Mouse (Mus musculus) ZHBTc4 (cell line): ENCODE measurements around the gene Cks2.
A peak's percentile ranks its signal among the peaks of the same experiment; 100 is the strongest.

ENCODE experiments used
- DNase-seq: peaks from one replicate; pipeline ENCODE4 v3.0.0-alpha.2; 2011; ENCODE audit warnings: low read depth, low spot score

Gene Cks2

DNA sequence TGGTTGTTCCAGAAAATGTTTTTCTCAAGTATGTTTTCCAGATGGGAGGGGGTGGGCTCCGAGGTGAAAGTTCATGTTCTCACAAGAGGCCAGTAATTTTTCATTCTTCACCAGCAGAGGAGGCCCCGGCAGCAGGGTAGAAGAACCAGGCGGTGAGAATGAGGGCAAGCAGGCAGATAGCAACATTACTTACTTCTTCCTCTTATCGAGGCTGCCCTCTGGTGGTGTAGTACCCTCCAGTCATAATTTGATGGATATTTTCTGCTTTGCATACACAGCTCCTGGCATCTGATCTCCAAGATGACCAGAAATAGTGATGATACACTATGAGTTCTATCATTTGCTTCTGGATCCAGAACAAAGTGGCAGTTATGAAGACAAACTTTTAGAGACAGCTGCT, 6.1 kb upstream of the Cks2 start:
- peak; percentile 74 for DNase-seq

DNA sequence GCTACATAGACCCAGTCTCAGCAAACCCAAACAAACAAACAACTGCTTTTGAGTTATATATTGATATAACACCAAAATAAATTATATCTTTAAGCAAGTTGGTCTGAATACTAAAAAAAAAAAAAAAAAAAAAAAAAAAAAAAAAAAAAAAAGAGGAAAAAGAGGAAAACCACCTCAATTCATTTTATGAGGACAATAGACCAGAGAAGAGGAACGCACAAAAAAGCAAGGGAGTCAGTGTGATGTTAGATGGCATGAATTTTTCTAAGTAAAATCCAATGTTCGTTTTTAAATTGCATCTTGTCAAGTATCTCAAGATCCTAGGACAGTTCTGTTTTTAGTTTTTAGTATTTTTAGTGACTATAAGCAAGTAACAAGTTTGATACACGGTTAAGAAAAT, 3.6 kb upstream of the Cks2 start:
- no peak for DNase-seq

- DNase-seq: peak; percentile 54
Measured at GRCm38 (mm10) chr13:51642171-51642778, 2.8 kb upstream of the Cks2 start.

DNA sequence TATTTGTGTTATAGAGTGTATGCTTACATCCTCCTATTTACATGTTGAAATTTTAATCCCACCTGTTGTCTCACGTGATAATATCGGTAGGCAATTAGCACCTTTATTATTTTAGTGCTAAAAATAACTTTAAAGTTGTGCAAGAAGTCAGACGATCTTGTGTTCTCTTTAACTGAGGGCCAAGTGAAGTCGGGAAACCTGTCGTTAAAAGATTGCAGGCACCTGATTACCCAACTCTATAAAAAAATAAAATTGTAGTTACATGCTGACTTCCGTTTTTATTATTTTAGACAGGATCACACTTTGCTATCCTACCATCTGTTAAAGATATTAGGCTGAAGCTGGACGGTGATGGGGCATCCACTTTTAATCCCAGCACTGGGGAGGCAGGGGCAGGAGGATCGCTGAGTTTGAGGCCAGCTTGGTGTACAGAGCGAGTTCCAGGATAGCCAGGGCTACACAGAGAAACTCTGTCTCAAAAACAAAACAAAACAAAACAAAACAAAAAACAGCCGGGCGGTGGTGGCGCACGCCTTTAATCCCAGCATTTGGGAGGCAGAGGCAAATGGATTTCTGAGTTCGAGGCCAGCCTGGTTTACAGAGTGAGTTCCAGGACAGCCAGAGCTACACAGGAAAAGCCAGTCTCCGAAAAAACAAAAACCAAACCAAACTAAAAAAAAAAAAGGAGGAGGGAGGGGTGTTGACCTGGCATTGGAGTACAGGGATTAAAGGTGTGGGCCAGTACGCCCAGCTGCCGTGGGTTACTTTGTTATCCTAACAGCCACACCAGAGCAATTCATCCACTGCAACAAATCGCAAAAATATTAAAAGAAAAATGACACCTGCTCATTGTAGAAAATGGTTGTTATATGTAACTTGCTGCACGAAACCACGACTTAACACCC, 856 bp upstream of the Cks2 start:
- no peak for DNase-seq

DNA sequence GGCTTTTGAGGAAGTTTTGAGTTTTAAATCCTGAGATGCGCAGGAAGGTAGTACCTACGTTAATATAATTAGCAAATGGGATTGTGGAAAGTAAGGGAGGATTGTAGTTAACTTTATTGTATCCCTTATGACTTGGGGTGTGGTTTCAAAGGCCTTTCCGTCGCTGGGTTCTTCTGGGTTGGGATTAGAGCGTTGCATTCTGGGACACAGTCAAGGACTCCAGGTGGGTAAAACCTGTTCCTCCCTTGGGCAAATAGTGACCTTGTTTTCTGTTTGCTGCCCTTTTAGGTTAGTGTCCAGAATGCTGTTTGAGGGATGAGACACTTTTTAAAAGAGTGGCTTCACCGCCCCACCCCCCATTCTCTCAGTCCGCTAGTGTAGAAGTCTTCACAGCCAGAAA, 840 bp downstream of the Cks2 start:
- peak; percentile 71 for DNase-seq

- no peak for DNase-seq
Measured at GRCm38 (mm10) chr13:51646362-51647027, 1.5 kb downstream of the Cks2 start.

DNA sequence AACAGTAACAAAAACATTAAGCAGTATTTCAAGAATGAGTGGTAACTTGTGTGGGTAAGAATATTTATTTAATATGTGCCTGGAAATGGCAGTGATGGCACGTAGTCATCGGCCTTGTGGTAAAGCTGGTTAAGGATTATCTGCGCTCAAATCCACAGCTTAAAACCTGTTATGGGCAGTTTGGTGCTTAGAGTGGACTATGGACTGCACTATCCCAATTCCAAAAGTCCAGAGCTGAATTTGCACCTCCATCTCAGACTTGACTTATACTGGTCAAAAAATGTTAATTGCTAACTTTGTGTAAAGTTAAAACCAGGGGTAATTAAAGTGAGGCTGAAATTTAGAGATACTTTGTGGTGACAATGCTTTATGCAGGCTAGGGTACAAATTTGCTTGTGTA, 2.7 kb downstream of the Cks2 start:
- no peak for DNase-seq

GRCm38 (mm10) chr13:51648237-51648636, 3.2 kb downstream of the Cks2 start:
- DNase-seq: no peak

DNA sequence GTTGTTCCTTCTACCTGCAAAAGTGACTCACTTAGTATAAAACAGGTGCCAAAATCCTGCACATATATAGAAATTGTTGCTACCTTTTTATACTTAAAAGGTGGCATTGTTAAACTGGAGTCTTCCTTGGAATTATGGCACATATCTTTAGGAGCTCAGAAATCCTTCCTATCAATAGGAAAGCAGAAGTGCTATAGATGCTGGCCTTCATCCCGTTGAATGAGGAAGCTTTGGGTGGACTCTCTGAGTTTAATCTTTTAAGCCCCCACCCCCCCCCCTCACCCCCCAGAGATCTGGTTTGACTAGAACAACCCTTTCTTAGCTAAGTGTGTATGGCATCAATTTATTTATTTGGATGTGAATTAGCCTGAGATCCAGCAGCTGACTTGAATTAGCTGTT, 4.7 kb downstream of the Cks2 start:
- no peak for DNase-seq

GRCm38 (mm10) chr13:51651408-51652064, 6.5 kb downstream of the Cks2 start, which contains the start of gene Secisbp2:
TSS of gene Secisbp2 (plus strand) at chr13:51651697.
- DNase-seq: peak; percentile 97

- no peak for DNase-seq
Measured at GRCm38 (mm10) chr13:51653159-51653558, 8.1 kb downstream of the Cks2 start.

DNA sequence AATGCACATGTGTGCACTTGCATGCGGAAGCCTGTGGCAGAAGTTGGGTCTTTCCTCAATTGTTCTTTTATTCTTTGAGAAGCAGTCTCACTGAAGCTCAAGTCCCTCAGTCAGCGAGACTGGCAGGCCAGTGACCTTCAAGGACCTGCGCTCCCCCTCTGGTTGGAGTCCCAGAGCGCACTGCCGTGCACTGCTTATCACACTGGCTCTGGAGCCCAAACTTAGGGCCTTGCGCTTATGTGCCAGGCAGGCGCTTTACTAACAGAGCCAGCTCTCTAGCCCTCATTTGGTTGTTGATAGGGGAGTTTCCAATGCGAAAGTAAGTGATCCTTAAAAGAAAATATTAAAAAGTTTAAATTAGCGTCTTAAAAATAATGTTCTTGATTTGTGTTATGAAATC, 8.9 kb downstream of the Cks2 start:
- no peak for DNase-seq

DNA sequence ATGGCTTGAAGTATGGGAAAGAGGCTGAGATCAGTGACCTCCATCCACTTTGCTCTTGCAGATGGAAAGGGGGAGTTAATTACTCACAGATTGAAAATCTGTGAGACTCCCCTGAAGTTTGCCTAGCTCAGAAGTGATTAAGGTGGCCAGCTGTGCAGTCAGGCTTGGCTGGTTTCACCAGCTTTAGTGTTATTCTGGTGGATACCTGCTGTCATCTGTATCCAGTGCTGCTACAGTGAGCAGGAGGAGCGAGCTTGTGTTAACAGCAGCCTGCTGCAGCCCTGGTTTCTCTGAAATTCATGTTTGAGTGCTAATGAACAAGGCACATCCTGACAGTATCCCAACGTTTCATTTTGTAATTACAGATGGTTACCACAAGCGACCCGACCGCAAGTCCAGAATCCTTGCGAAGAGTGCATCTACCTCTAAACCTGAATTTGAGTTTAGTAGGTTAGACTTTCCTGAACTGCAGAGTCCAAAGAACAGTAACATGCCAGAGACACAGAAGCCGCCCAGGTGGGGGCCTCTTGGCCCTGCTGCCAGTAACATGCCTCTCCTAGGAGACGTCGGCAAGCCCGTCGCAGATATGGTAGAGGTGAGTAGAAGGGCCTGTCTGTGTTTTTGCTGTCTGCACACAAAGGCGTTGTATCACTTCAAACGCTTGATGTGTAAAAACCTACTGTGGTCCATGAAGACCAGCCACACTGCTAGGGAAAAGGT, 11.6 kb downstream of the Cks2 start:
- no peak for DNase-seq

DNA sequence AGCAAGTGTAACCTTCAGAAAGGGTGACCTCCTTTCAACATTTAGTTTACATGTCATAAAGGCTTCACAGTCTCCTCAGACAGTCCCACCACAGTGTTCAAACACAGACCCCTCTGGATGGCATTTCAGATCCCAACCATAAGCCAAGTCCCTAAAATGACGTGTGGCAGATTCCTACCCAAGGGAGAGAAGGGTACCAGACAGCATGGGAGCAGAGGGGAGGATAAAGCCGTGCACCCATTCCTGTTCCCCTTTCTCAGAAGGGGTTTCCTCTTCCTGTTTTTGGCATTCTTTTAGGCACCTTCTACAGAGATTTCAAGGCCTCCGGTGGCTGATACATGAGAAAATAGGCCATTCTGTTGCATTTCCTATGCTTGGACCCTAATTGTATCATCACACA, 13.1 kb downstream of the Cks2 start:
- no peak for DNase-seq

DNA sequence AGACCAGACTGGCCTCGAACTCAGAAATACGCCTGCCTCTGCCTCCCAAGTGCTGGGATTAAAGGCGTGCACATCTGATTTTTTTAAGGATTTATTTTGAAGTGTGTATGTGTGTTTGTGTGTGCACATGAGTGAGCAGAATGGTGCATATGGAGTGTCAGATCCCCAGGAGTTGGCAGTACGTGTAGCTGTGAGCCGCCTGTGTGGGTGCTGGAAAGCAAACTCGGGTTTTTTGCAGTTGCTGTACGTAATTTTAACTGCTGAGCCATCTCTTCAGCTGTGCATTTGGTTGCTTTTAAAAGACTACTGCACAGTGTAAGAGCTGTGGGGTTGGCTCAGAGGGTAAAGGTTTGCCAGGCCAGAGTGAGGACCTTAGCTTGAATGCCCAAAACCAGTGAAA, 14.5 kb downstream of the Cks2 start:
- DNase-seq: no peak

DNA sequence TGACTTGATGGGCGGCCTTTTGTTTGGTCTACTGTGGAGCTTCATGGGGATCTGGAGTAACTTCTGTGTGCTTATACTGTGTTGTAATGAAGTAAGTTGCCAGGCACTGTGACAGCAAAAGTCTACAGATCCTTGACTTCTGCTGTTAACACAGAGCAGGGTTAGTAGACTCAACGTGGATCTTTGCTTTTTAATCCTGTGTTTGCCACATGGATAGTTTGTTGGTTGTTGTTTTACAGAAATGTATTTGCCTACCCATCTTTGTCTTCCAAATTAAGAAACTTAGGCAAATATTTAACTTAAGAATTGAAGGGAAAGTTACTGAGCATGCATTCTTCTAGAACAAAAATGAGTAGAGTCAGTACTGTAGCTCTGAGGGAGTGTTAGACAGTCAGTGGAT, 18.5 kb downstream of the Cks2 start:
- DNase-seq: no peak

GRCm38 (mm10) chr13:51668195-51668594, 23.2 kb downstream of the Cks2 start:
- peak; percentile 98 for DNase-seq

- peak; percentile 30 for DNase-seq
Measured at GRCm38 (mm10) chr13:51676641-51677040, 31.6 kb downstream of the Cks2 start.

GRCm38 (mm10) chr13:51677041-51677440, 32.0 kb downstream of the Cks2 start:
- DNase-seq: no peak

DNA sequence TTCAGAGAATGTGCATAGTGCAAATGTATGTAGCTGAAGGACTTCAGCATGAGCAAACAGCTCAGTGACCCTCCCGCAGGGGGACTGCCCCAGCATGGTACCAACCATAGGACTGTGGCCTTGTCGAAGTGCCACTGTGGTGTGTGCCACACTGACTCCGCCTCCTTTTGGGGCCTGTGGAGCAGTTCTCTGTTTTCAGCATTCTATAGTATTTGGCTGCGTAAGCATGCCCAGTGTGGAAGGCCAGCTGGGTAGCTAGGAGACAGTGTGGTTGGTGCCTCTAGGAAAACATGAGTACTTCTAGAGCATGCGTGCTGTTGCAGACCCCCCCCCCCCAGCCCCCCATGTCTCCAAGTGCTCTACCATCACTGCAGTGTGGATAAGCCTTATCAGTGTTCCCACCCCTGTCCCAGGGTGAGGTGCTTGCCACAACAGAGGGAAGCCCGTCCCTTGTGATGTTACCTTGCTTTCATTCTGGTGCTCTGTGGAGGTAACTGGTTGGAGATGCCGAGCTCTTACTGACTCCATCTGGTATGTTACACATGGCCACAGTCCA, 32.7 kb downstream of the Cks2 start:
- DNase-seq: no peak

GRCm38 (mm10) chr13:51678687-51679086, 33.7 kb downstream of the Cks2 start:
- no peak for DNase-seq
